Mouse (Mus musculus) spleen, postnatal 0 days (tissue): ENCODE measurements around the gene Ankrd10. TPM values are rescaled to one million over a fixed set of nuclear protein-coding genes. Genes with fewer than 3 reads are reported as not detected.

Experiments
- polyA plus RNA-seq: library from polyadenylated mRNA; unstranded; fragments of >200 nt; fragmentation: Nextera tagmentation; extraction: Ambion mirVana; gene quantifications from 2 replicates; pipeline ENCODE4 v1.2.1, GENCODE M21; 2015

Ankrd10 gene
- 27.2 and 33.5 TPM in 2 replicates for polyA plus RNA-seq

GRCm38 (mm10) chr8:11635611-11636081, at the start of gene Ankrd10:
Ankrd10 (minus strand) TSS chr8:11635757.

Other genes starting within 250 kb of the Ankrd10 start
- 3.3 and 4.0 TPM in 2 replicates for gene Rab20, start 157.0 kb downstream of the Ankrd10 start, polyA plus RNA-seq
- 47.9 and 55.7 TPM in 2 replicates for gene Naxd, start 138.3 kb downstream of the Ankrd10 start, polyA plus RNA-seq
- 18.4 and 19.5 TPM in 2 replicates for gene Cars2, start 85.0 kb downstream of the Ankrd10 start, polyA plus RNA-seq
- 22.9 and 23.7 TPM in 2 replicates for gene Ing1, start 80.2 kb downstream of the Ankrd10 start, polyA plus RNA-seq
- not detected in 2 replicates for gene 1700016D06Rik, start 65.3 kb upstream of the Ankrd10 start, polyA plus RNA-seq
- 9.9 and 11.4 TPM in 2 replicates for gene Arhgef7, start 92.0 kb upstream of the Ankrd10 start, polyA plus RNA-seq
- 0.24 TPM in 1 of 2 replicates, not detected in the other for gene Tex29, start 204.7 kb upstream of the Ankrd10 start, polyA plus RNA-seq